Mouse (Mus musculus) hindbrain, embryonic 12.5 days (tissue): ENCODE measurements around the gene Tom1l2. TPM values are rescaled to one million over a fixed set of nuclear protein-coding genes. Genes with fewer than 3 reads are reported as not detected.

Source experiments
- ATAC-seq: fragments of 200-750 bp; cut with Nextera tagmentation; 2 replicates; pipeline ENCODE4 v1.8.0; 2017; ENCODE audit warnings: moderate TSS enrichment; ENCODE audit not compliant: low FRiP score
- H3K27ac ChIP-seq: fragments of 300-500 bp; sonication (generic); 2 replicates; pipeline ENCODE4 v1.5.1; 2016; ENCODE audit warnings: mild to moderate bottlenecking
- H3K27me3 ChIP-seq: fragments of 300-500 bp; sonication (generic); 2 replicates; pipeline ENCODE4 v1.6.1; 2016; ENCODE audit warnings: mild to moderate bottlenecking
- H3K36me3 ChIP-seq: fragments of 300-500 bp; sonication (generic); 2 replicates; pipeline ENCODE4 v1.6.1; 2016; ENCODE audit warnings: mild to moderate bottlenecking
- H3K4me1 ChIP-seq: fragments of 300-500 bp; sonication (generic); 2 replicates; pipeline ENCODE4 v1.6.1; 2016
- H3K4me2 ChIP-seq: fragments of 300-500 bp; sonication (generic); replicated peaks from 2 replicates; pipeline ENCODE4 v1.6.1; 2016; ENCODE audit warnings: mild to moderate bottlenecking
- H3K4me3 ChIP-seq: fragments of 300-500 bp; sonication (generic); 2 replicates; pipeline ENCODE4 v1.5.1; 2016; ENCODE audit warnings: mild to moderate bottlenecking
- H3K9ac ChIP-seq: fragments of 300-500 bp; sonication (generic); 2 replicates; pipeline ENCODE4 v1.6.1; 2016; ENCODE audit warnings: mild to moderate bottlenecking, moderate library complexity
- H3K9me3 ChIP-seq: fragments of 300-500 bp; sonication (generic); replicated peaks from 2 replicates; pipeline ENCODE4 v1.6.1; 2016; ENCODE audit warnings: mild to moderate bottlenecking
- WGBS: fragments of 180-500 bp; shearing (Covaris S2); methylation state at CpG from one replicate; pipeline ENCODE4 v1.1.7; 2016; 5-methylcytosine and 5-hydroxymethylcytosine counted together
- polyA plus RNA-seq: library from polyadenylated mRNA; unstranded; fragments of >200 nt; fragmentation: Nextera tagmentation; extraction: Ambion mirVana; gene quantifications from 2 replicates; pipeline ENCODE4 v1.2.1, GENCODE M21; 2016

The Tom1l2 gene
- polyA plus RNA-seq, 1 experiment from 2014 or later, result 40.8 TPM

- no peaks in the 10 kb centered on the region for H3K9me3 ChIP-seq
- H3K4me3 ChIP-seq, result no peak overlapping the region
- ATAC-seq, result no peak
- H3K4me2 ChIP-seq, result no peak overlapping the region
- H3K27me3 ChIP-seq, result no peaks in the 10 kb centered on the region
- H3K9ac ChIP-seq, result no peak overlapping the region
- peak overlapping the region; percentile 62 for H3K27ac ChIP-seq
- 0 out of 2 replicates have a peak, but pooled peaks cover 2% of the 10 kb centered on the region for H3K36me3 ChIP-seq
- peaks cover 8% of the 10 kb centered on the region; the same call in 1 of the 2 replicates for H3K4me1 ChIP-seq
- 75% methylated on average over 5 of the region's 5 CpGs for WGBS
These were observed 79.4 kb downstream of the Tom1l2 start for GRCm38 (mm10) chr11:60273273-60273805.

GRCm38 (mm10) chr11:60268563-60268962 is 84.1 kb downstream of the Tom1l2 start:
- Histone ChIP-seq H3K27me3 (no peaks in the 10 kb centered on the region), H3K27ac (no peak overlapping the region), H3K9me3 (no peaks in the 10 kb centered on the region), H3K4me3 (no peak overlapping the region), H3K4me1 (peaks cover 14% of the 10 kb centered on the region), H3K9ac (no peak overlapping the region), H3K4me2 (no peak overlapping the region), H3K36me3 (peaks cover 2% of the 10 kb centered on the region; the same call in 1 of the 2 replicates)
- WGBS, result 37% methylated on average over 3 of the region's 3 CpGs
- ATAC-seq, result no peak

GRCm38 (mm10) chr11:60265271-60265985 is 87.3 kb downstream of the Tom1l2 start:
- no peak for ATAC-seq
- Histone ChIP-seq H3K36me3 (peaks cover 3% of the 10 kb centered on the region; the same call in 1 of the 2 replicates), H3K27ac (no peak overlapping the region), H3K4me1 (peaks cover 13% of the 10 kb centered on the region), H3K4me3 (no peak overlapping the region), H3K27me3 (no peaks in the 10 kb centered on the region), H3K4me2 (no peak overlapping the region), H3K9ac (no peak overlapping the region), H3K9me3 (no peaks in the 10 kb centered on the region)
- WGBS, result 89% methylated on average over 4 of the region's 4 CpGs

DNA sequence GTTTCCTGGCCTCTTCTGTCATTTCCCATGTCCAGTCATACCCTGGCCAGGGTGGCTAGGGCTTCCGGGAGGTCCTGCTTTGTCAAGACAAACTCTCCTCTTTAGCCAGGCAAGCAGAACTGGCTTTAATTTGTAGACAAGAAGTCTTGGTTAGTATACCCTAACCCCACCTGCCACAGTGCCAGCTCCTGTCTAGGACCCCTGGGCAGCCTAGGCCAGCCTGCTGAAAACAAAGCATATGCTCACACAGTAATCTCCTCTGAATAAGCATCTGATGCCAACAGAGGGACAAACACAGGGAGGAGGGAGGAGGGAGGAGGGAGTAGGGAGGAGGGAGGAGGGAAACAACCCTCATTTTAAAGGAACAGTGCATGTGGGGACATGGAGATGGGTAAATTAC is 88.1 kb downstream of the Tom1l2 start:
- Histone ChIP-seq H3K9ac (no peak overlapping the region), H3K4me1 (peaks cover 13% of the 10 kb centered on the region), H3K9me3 (no peaks in the 10 kb centered on the region), H3K36me3 (peaks cover 3% of the 10 kb centered on the region; the same call in 1 of the 2 replicates), H3K4me3 (no peak overlapping the region), H3K27ac (no peak overlapping the region), H3K4me2 (no peak overlapping the region), H3K27me3 (no peaks in the 10 kb centered on the region)
- WGBS, result 82% methylated on average over 1 of the region's 1 CpGs
- ATAC-seq, result no peak

DNA sequence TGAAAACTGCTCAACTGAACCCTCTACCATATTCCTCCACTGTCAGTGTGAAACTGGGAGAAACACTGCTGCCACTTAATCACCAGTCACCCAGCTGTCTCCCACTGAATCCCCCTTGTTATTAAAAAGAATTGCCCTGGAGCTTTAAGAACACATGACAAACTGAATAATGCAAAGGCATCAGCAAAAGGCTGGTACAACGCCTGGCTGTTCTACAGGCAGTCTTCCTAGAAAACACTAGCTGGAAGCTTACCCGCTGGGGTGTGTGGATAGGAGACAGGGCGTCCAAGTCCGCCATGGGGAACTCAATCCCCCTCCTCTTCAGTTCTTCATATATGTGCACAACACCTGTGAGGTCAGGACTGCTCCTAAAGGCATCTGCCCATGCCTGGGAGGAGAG is 90.3 kb downstream of the Tom1l2 start:
- H3K36me3 ChIP-seq, result peaks cover 3% of the 10 kb centered on the region; the same call in 1 of the 2 replicates
- no peak overlapping the region for H3K27ac ChIP-seq
- no peak for ATAC-seq
- H3K4me2 ChIP-seq, result no peak overlapping the region
- no peaks in the 10 kb centered on the region for H3K9me3 ChIP-seq
- 76% methylated on average over 4 of the region's 4 CpGs for WGBS
- H3K9ac ChIP-seq, result no peak overlapping the region
- peaks cover 11% of the 10 kb centered on the region for H3K4me1 ChIP-seq
- H3K27me3 ChIP-seq, result no peaks in the 10 kb centered on the region
- H3K4me3 ChIP-seq, result no peak overlapping the region

DNA sequence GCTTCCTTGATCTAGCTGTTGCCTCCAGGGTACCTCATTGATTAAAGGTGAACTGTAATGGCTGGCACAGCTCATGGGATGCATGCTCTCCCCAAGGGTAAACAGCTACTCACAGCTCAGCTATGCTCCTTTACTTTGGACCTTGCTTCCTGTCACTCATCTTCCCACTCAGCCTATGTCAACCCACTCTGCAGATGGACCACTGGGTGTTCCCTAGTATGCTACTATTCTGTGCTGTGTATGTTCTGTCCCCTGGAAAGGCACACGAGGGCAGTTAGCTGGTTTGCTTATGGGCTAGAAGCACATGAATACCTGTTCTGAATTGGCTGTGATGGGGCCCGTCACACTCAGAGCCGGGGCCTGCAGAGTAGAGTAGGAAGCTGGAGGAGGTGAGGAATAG is 92.0 kb downstream of the Tom1l2 start:
- Histone ChIP-seq H3K4me2 (no peak overlapping the region), H3K4me3 (no peak overlapping the region), H3K27ac (no peak overlapping the region), H3K4me1 (peaks cover 18% of the 10 kb centered on the region), H3K9ac (no peak overlapping the region), H3K27me3 (no peaks in the 10 kb centered on the region), H3K36me3 (peaks cover 3% of the 10 kb centered on the region; the same call in 1 of the 2 replicates), H3K9me3 (no peaks in the 10 kb centered on the region)
- ATAC-seq, result no peak
- WGBS, result 86% methylated on average over 3 of the region's 3 CpGs

DNA sequence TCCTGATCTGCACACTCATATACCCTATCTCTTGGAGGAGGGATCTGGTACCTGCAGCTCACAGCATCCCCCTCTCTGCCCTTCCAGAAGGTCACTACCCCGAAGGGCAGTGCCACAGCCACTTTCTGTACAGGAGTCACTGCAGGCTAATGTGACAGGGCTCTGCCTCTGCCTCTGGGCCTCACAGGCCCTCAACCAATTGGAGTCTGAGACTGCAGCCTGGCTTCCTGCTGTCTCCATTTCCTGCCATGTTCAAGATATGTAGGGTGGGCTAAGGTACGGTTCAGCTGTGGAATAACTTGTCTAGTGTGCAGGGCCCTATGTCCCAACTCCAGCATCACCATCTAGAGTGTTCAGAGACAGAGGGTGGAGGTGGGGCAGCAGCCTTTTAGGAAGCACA is 95.0 kb downstream of the Tom1l2 start:
- no peak for ATAC-seq

DNA sequence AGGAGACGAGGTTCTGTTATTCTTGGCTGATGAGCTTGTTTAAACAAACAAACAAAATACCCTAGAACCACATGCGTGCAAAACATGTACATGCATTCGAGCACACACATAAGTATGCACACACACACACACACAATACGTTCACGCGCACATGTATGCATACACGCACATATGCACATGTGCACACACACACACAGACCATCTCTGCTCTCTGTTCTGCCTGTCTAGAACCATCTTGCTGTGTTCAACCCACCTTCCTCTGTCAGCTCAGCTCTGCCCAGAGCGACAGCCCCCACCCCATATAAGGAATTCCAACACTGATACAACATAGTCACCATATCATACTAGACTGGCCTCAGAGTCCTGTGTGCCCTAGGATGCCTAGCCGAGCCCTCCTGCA is 96.0 kb downstream of the Tom1l2 start:
- no peak for ATAC-seq
- Histone ChIP-seq H3K27me3 (no peaks in the 10 kb centered on the region), H3K9me3 (no peaks in the 10 kb centered on the region), H3K27ac (peak overlapping the region; percentile 61; the same call in 1 of the 2 replicates), H3K4me2 (no peak overlapping the region), H3K9ac (no peak overlapping the region), H3K4me1 (peaks cover 13% of the 10 kb centered on the region; the same call in 1 of the 2 replicates), H3K4me3 (no peak overlapping the region), H3K36me3 (peaks cover 10% of the 10 kb centered on the region)
- 82% methylated on average over 9 of the region's 9 CpGs for WGBS

More for the DNA sequence above, 95.0 kb downstream of the Tom1l2 start:
- H3K27ac ChIP-seq, result no peak overlapping the region
- H3K9ac ChIP-seq, result no peak overlapping the region
- no peak overlapping the region for H3K4me2 ChIP-seq
- peaks cover 10% of the 10 kb centered on the region for H3K36me3 ChIP-seq
- H3K4me3 ChIP-seq, result no peak overlapping the region
- H3K4me1 ChIP-seq, result peaks cover 13% of the 10 kb centered on the region; the same call in 1 of the 2 replicates
- no peaks in the 10 kb centered on the region for H3K27me3 ChIP-seq
- 72% methylated on average over 2 of the region's 2 CpGs for WGBS
- H3K9me3 ChIP-seq, result no peaks in the 10 kb centered on the region

DNA sequence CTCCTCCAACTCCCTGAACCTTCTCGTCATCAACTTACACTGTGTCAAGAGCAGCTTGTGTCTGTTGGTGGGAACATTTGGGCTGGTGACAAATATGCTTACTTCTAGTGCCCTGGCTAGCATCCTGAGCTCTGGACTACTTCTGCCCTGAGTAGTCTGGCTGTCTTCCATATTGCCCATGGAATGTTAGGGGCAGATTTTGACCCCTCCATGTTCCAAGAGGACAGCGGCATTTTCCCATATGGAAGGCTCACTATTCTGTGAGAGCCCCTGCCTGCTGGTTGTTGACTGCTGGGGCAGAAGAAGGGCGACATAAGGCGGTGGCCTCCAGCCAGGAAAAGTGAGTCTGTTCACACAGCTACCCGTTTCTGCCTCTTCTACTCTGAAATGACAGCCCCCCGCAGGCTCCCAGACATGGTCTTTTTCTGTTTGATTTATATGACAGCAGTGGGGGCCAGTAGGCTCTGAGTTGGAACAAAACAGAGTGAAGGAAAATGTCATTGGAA is 96.5 kb downstream of the Tom1l2 start:
- peaks cover 10% of the 10 kb centered on the region for H3K36me3 ChIP-seq
- no peak overlapping the region for H3K4me2 ChIP-seq
- H3K9ac ChIP-seq, result no peak overlapping the region
- H3K27me3 ChIP-seq, result no peaks in the 10 kb centered on the region
- no peak for ATAC-seq
- no peaks in the 10 kb centered on the region for H3K9me3 ChIP-seq
- no peak overlapping the region for H3K27ac ChIP-seq
- no peak overlapping the region for H3K4me3 ChIP-seq
- H3K4me1 ChIP-seq, result peaks cover 13% of the 10 kb centered on the region; the same call in 1 of the 2 replicates
- WGBS, result 59% methylated on average over 6 of the region's 6 CpGs

GRCm38 (mm10) chr11:60255639-60256038 is 97.1 kb downstream of the Tom1l2 start:
- H3K9ac ChIP-seq, result no peak overlapping the region
- no peaks in the 10 kb centered on the region for H3K27me3 ChIP-seq
- H3K4me3 ChIP-seq, result no peak overlapping the region
- peaks cover 8% of the 10 kb centered on the region for H3K36me3 ChIP-seq
- WGBS, result 82% methylated on average over 3 of the region's 3 CpGs
- no peaks in the 10 kb centered on the region for H3K9me3 ChIP-seq
- peaks cover 13% of the 10 kb centered on the region; the same call in 1 of the 2 replicates for H3K4me1 ChIP-seq
- no peak overlapping the region for H3K4me2 ChIP-seq
- ATAC-seq, result no peak
- no peak overlapping the region for H3K27ac ChIP-seq

DNA sequence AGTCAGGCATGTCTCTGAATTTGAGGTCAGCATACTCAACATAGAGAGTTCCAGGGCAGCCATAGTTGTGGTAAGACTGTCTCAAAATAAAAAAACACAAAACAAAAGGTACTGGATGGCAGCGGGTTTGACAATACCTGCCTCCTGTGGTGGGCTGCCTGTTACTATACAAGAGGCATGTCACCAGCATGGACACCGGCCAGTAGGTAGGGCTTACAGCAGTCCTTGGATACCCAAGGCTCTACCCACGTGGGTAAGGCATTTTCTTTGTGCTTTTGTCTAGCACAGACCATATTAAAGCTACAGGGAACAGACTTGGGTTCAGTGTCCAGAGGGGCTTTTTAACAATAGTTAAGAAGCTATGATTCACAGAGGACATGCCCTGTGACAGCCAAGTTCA is 97.5 kb downstream of the Tom1l2 start:
- H3K27me3 ChIP-seq, result no peaks in the 10 kb centered on the region
- WGBS, result 58% methylated on average over 3 of the region's 3 CpGs
- no peak overlapping the region for H3K9ac ChIP-seq
- H3K36me3 ChIP-seq, result peaks cover 12% of the 10 kb centered on the region
- H3K9me3 ChIP-seq, result no peaks in the 10 kb centered on the region
- H3K4me3 ChIP-seq, result no peak overlapping the region
- ATAC-seq, result no peak
- H3K27ac ChIP-seq, result no peak overlapping the region
- H3K4me2 ChIP-seq, result no peak overlapping the region
- peaks cover 13% of the 10 kb centered on the region; the same call in 1 of the 2 replicates for H3K4me1 ChIP-seq

GRCm38 (mm10) chr11:60254308-60254707 is 98.4 kb downstream of the Tom1l2 start:
- no peak for ATAC-seq

More at GRCm38 (mm10) chr11:60254308-60254707, 98.4 kb downstream of the Tom1l2 start:
- no peaks in the 10 kb centered on the region for H3K9me3 ChIP-seq
- H3K36me3 ChIP-seq, result peaks cover 13% of the 10 kb centered on the region
- H3K4me1 ChIP-seq, result peaks cover 13% of the 10 kb centered on the region; the same call in 1 of the 2 replicates
- no peaks in the 10 kb centered on the region for H3K27me3 ChIP-seq
- no peak overlapping the region for H3K4me3 ChIP-seq
- no peak overlapping the region for H3K27ac ChIP-seq
- 88% methylated on average over 5 of the region's 5 CpGs for WGBS
- H3K4me2 ChIP-seq, result no peak overlapping the region
- no peak overlapping the region for H3K9ac ChIP-seq
